Mouse (Mus musculus) natural killer cell, adult 2 months (primary cell): Measurements from ENCODE around the gene Il1r1.

Experiments
- DNase-seq, 2 experiments: peaks; one replicate each; pipeline ENCODE4 v3.0.0; 2022; ENCODE audit warnings: low spot score in 2 of 2

The Il1r1 gene

GRCm38 (mm10) chr1:40224539-40225284 is at the start of gene Il1r1:
Il1r1 (plus strand) TSS chr1:40225080.
- no peak for DNase-seq

GRCm38 (mm10) chr1:40175123-40175522 is 49.8 kb upstream of the Il1r1 start:
- no peak for DNase-seq

DNA sequence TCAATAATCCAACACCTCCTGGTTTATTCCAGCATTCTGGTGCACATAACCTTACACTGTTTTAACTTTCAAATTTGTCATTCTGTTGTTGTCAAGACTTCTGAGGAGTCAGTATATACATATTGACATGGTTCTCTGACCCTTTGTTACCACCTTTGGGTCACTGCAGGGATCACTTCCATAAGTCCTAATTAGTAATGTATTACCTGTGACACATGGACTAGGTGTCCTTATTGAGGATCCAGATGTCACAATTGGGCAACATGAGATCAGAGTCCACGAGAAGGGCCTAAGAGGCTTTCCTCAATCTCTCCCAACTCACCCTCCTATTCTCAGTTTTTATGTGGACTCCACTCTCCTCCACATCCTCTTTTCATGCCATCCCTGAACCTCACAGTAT is 49.1 kb upstream of the Il1r1 start:
- no peak for DNase-seq

DNA sequence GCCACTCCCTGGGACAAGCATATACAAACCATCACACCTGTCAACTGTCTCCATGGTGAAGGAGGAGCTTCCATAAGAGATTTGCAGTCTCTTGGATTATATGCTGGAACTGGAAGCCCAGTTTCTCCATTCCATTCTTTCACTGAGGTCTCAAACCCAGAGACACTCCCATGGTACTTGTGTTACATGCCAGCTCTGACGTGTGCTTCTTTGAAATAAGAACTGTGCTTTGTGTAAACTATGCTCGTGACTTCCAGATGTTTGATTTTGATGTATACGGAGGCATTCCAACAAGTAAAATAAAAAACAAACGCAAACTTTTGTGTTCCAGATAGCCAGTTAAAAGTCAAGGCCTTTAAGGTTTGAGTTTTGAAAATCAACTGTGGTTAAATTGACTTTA is 45.8 kb upstream of the Il1r1 start:
- no peak for DNase-seq

DNA sequence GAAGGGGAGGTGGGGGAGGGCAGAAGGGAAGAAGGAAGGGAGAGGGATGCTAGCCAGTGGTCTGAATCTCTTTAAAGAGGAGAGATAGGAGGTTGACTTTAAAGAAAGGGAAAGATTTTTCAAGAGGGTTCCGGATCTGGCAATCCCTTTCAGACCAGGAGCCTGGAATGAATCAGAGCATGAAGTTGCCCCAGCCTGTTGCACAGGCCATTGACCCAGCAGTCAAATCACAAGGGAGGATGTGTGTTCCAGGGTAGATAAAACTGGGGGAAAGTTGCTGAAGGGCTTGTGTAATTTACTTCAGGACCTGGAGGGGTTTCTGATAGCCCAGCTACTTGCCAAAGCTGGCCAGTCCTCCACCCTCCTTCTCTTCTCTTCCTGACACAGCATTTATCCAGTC is 45.4 kb upstream of the Il1r1 start:
- DNase-seq, result no peak

GRCm38 (mm10) chr1:40180861-40181260 is 44.0 kb upstream of the Il1r1 start:
- DNase-seq, result no peak

DNA sequence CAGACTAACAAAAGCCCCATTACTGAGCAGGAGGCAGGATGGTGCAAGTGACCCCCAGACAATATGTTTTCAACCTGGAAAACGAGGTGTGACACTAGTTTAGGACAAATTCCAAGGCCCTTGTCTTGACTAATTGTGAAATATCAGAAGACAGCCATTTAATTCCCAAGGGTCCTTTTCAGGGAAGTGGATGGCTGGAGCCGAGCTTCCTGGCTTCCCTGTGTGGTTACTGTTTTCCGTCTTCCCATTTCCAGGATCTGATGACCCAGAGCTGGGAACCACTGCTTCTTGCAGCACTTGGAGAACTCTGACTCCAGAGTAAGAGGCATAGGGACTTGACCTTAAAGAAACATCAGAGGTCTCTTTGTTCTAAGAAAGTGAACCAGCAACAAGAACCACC is 43.2 kb upstream of the Il1r1 start:
- no peak for DNase-seq

- DNase-seq, result no peak
Observed at GRCm38 (mm10) chr1:40183410-40183809, 41.5 kb upstream of the Il1r1 start.

DNA sequence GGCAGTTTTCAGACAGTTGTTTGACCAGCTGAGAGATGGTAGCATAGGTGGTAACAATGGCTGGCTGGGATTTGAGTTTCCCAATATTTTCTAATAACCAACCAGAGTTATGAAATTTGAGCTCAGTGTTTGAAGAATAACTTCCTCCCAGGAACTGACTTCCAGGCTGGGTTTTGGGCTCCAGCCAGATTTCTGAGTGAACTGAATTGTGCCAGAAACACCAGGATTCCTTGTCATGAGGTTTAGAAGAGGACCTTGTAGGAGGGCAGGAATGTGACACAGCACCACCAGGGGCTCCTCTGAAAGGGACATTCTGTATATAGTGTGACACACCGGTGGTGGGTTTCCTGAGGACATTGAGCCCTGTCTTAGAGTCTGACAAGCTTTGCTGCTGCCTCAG is 36.9 kb upstream of the Il1r1 start:
- DNase-seq, result no peak

DNA sequence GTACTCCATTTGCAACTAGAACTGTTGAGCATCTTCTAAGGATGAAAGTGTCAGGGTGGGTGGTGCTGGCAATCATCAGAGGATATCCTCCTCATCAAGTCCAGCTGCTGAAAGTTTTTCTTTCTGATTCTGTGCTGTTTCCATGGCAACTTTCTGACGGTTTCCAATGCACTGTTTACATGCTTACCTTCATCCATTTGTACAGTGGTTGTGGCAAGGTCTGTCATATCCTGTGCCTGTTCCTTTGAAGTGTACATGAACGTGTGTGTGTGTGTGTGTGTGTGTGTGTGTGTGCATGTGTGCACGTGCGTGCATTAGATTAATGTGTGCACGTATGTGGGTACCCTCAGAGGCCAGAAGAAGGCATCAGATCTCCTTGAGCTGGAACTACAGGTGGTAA is 34.9 kb upstream of the Il1r1 start:
- DNase-seq, result no peak

GRCm38 (mm10) chr1:40190837-40191236 is 34.0 kb upstream of the Il1r1 start:
- DNase-seq, result no peak

- no peak for DNase-seq
Observed at GRCm38 (mm10) chr1:40194279-40194678, 30.6 kb upstream of the Il1r1 start.

GRCm38 (mm10) chr1:40213337-40214159 is 11.3 kb upstream of the Il1r1 start:
- no peak for DNase-seq

- DNase-seq, result no peak
Observed at GRCm38 (mm10) chr1:40217521-40217920, 7.4 kb upstream of the Il1r1 start.

DNA sequence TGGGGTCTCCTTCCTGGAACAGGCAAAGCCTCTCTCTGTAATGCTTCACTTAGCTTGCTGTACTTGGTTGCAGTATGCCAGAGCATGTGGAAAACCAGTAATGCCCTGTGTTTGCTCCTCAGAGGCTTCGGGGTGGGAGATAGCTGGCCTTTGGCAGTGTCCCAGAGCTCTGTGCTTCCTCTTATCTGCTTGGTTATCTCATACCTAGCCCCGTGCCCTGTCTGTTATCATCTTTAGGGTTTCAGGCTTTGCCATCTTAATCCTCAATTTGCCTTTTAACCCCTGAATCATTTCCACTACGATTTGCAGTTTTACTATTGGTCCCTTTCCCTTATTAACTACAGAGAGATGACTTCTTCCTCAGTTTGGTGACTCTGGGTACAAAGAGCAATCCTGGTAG is 6.3 kb upstream of the Il1r1 start:
- DNase-seq, result no peak

DNA sequence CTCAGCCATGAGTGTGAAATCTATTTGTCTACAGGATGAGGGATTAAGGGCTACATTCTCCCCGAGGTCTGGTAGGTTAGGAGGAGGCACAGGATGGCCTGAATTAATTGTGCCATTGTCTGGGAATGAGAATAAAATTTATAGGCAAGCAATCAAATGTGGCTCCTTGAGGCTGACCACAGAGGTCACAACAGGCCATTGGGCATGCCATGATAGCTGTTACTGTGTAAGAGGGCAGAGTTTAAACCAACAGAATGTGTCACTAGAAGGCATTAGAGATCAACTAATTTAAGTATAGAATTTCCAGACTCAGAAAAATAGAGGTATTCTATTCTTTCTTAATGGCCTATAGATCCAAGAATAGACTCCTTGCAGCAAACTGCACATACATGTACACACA is 4.3 kb upstream of the Il1r1 start:
- no peak for DNase-seq

- DNase-seq, result no peak
Observed at GRCm38 (mm10) chr1:40221864-40222263, 3.0 kb upstream of the Il1r1 start.

DNA sequence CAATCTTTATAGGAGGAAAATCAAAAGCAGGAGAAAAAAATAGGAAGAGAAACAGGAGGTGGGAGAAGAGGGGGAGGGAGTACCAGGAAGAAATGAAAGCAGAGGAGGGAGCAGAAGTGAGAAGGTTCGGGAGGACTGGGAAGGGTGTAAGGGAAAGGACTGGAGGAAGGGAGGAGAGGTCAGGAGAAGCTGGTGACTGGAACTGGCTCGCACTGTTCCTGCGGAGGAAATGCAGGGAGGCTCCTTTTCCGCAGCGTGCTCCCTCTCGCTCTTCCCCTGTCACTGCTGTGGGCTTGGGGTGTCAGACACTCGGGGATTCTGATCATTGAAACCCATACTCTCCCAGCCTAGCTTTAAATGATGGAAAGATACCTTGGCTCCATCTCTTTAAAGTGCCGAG is 2.2 kb upstream of the Il1r1 start:
- no peak for DNase-seq

DNA sequence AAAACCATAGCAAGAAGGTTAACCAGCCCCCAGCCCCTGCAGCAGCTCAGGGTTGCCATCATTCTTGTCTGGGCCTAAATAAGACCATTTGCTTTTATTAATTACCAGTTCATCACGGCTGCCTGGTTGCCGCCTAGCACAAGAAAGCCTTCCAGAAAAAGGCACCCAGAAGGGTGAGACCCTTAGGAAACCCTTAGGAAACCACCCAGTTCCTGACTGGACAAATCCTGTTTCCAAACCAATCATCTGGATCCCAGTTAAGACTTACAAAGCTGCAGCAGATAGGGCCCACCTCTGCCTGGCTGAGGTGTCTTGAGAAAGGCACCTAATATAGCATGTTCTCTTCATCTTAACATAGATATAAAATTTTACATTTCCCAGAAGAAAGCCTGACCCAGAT is 1.3 kb upstream of the Il1r1 start:
- no peak for DNase-seq

GRCm38 (mm10) chr1:40225580-40225979 is 700 bp downstream of the Il1r1 start:
- DNase-seq, result no peak

DNA sequence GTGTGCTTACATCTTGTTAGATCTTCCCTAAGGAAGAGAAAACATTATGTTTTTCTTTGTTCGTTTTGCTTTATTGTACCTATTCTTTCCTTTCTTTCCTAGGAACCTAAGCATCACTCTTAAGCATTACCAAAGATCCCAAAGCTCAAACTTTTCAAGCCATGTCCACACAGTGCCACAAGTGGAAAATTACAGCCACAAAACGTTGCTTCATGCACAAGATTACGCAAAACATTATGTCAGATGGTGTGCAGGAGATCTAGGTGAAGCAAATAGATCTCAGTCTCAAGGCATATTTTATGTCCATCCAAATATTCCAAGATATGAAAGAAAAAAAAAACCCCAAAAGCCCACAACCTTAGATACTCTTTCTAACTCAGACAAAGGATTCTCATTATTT is 4.2 kb downstream of the Il1r1 start:
- DNase-seq, result no peak

DNA sequence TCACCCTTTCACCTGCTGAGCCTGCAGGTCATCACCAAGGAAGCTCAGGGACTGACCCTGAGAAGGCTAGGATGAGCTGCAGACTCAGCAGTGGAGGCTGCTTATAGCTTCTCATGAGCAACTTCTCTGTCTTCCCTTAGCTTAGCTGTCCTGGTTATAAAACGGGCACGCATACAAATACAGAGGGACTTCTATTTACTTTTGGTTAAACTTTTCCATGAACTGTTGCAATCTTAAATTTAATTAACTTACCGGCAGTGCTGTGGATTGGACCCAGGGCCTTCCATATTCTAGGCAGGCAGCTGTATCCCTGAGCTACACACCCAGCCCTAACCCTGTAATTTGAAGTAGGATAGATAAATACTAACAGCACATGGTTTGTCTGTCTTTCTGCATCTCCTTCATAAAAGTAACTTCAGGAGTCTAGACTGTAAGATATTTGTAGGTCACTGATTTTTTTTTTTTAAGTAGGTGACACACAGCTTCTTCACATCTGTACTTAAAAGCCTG is 4.9 kb downstream of the Il1r1 start:
- no peak for DNase-seq

GRCm38 (mm10) chr1:40230336-40230735 is 5.5 kb downstream of the Il1r1 start:
- no peak for DNase-seq
